Mouse (Mus musculus): ENCODE data around the gene Lrp1.

DNA sequence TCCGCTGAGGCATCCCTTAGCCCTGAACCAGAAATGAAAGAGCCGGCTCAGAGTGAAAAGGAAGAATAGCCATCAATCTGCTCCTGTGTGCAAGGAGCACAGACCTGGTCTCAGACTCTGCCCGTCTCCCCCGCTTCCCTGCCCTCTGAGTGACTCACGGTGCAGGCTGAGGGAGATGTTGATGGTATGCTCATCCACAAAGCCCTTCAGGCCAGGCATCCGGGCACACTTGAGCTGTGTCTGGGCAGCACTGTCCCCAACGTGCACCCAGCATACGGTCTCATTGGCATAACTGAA lies 15.7 kb downstream of the Lrp1 start:
- TF ChIP-seq NANOG (IDR thresholded peaks at IDR 0.05; ENCODE audit: borderline replicate concordance, low read length): no peak
- no peak for TF ChIP-seq CTCF (conservative IDR thresholded peaks at IDR 0.05; ENCODE audit: low read length)

All from E14TG2a.4 (cell line).